Mouse (Mus musculus) hindbrain, embryonic 11.5 days (tissue): ENCODE measurements around the gene Rusc2. TPM values are rescaled to one million over a fixed set of nuclear protein-coding genes. Genes with fewer than 3 reads are reported as not detected.

Experiments used
- polyA plus RNA-seq: library from polyadenylated mRNA; unstranded; fragments of >200 nt; fragmentation: Nextera tagmentation; extraction: Ambion mirVana; gene quantifications from 2 replicates; pipeline ENCODE4 v1.2.1, GENCODE M21; 2014

The Rusc2 gene
- polyA plus RNA-seq, 1 experiment from 2014 or later: 19.1 TPM

Other genes starting within 250 kb of the Rusc2 start
- 0.17 and 0.23 TPM in 2 replicates for gene Atp8b5, start 114.8 kb upstream of the Rusc2 start, polyA plus RNA-seq
- gene Fam166b, start 47.2 kb downstream of the Rusc2 start, polyA plus RNA-seq: 0.26 and 0.70 TPM in 2 replicates
- gene Tesk1, start 60.0 kb downstream of the Rusc2 start, polyA plus RNA-seq: 9.1 and 10.1 TPM in 2 replicates
- 3.0 and 3.7 TPM in 2 replicates for gene Cd72, start 72.6 kb downstream of the Rusc2 start, polyA plus RNA-seq
- gene Sit1, start 101.8 kb downstream of the Rusc2 start, polyA plus RNA-seq: not detected in 2 replicates
- gene Ccdc107, start 110.9 kb downstream of the Rusc2 start, polyA plus RNA-seq: 49.1 and 55.4 TPM in 2 replicates
- 34.8 and 37.6 TPM in 2 replicates for gene Arhgef39, start 117.7 kb downstream of the Rusc2 start, polyA plus RNA-seq
- gene Car9, start 125.0 kb downstream of the Rusc2 start, polyA plus RNA-seq: 0.64 and 0.79 TPM in 2 replicates
- gene Tpm2, start 141.8 kb downstream of the Rusc2 start, polyA plus RNA-seq: 63.7 and 67.2 TPM in 2 replicates
- gene Creb3, start 180.4 kb downstream of the Rusc2 start, polyA plus RNA-seq: 60.3 and 64.7 TPM in 2 replicates
- gene Tln1, start 180.7 kb downstream of the Rusc2 start, polyA plus RNA-seq: 49.7 and 60.4 TPM in 2 replicates
- 26.5 and 41.1 TPM in 2 replicates for gene Rgp1, start 196.7 kb downstream of the Rusc2 start, polyA plus RNA-seq
- gene Gba2, start 196.9 kb downstream of the Rusc2 start, polyA plus RNA-seq: 25.4 and 27.4 TPM in 2 replicates
- gene Msmp, start 202.5 kb downstream of the Rusc2 start, polyA plus RNA-seq: 0.56 and 1.1 TPM in 2 replicates
- gene Npr2, start 250.0 kb downstream of the Rusc2 start, polyA plus RNA-seq: 19.9 and 25.5 TPM in 2 replicates